Mouse (Mus musculus) regulatory T cell (primary cell): Measurements from ENCODE around the gene Tex13c1.

Experiments
- in situ Hi-C: fragments of 300-600 bp; cut with MboI, MseI; formaldehyde crosslinking; loops from one replicate; pipeline ENCODE4 v1.15.1; 2025; ENCODE audit warnings: high pct_unique_total_duplicates

Tex13c1 gene

GRCm38 (mm10) chrX:43590860-43591259, at the start of gene Tex13c1:
Gene Tex13c1 (plus strand): TSS chrX:43591160.
- in situ Hi-C loops, result no loop called here
